Mouse (Mus musculus) skeletal muscle tissue, postnatal 0 days (tissue): Measurements from ENCODE around the gene Smarca1. TPM values are rescaled to one million over a fixed set of nuclear protein-coding genes. Genes with fewer than 3 reads are reported as not detected.

Experiments
- polyA plus RNA-seq: library from polyadenylated mRNA; unstranded; fragments of >200 nt; fragmentation: Nextera tagmentation; extraction: Ambion mirVana; gene quantifications from 2 replicates; pipeline ENCODE4 v1.2.1, GENCODE M21; 2015

Gene Smarca1
- polyA plus RNA-seq, result 6.9 and 7.1 TPM in 2 replicates

DNA sequence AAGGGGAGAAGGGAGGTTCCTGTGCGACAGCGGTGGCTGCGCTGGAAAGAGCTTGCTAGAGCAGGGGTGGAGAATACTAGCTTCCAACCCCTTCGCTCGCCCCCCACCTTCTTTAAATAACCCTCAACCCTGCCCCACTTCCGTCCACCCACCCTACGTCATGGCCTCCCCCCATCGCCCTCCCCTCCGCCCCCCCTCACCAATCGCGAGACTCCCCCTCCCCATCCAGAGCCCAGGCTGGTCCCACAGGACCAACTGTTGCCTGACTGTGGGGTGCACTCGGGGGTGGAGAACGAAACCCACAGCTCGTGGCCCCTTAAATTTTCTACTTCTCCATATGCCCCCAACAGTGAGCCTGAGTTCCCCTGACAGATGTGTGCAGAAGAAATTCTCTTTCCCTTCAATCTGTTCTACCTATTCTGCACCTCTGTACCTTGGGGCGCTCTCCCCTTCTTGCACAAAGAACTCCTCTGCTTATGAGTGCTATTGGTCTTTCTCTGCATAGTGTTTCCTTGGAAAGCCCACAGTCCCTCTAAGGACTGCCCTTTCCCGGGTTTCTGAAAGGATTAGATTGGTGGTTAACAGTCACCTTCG lies at the start of gene Smarca1:
Smarca1 (minus strand) TSS at position 544 of the 594 bp plus-strand sequence.

GRCm38 (mm10) chrX:47912306-47912792 lies 19.6 kb upstream of the Smarca1 start, which contains the start of gene Ocrl:
Gene Ocrl, plus strand, starts transcription at chrX:47912387.

Other genes starting within 250 kb of the Smarca1 start
- 5.6 and 6.3 TPM in 2 replicates for gene Ocrl, start 19.4 kb upstream of the Smarca1 start, polyA plus RNA-seq
- gene Apln, start 141.9 kb upstream of the Smarca1 start, polyA plus RNA-seq, result 8.3 and 13.6 TPM in 2 replicates
- 0.87 and 1.1 TPM in 2 replicates for gene Xpnpep2, start 215.8 kb upstream of the Smarca1 start, polyA plus RNA-seq